Mouse (Mus musculus) lung, adult 2 months (tissue): ENCODE data around the gene S100a13.
A peak's percentile ranks its signal among the peaks of the same experiment; 100 is the strongest.

Experiments used
- CTCF ChIP-seq: fragments of 200-500 bp; IDR thresholded peaks from 2 replicates; pipeline ENCODE4 v1.5.1; 2011; ENCODE audit warnings: mild to moderate bottlenecking, low read length, control low read depth; ENCODE audit not compliant: insufficient read depth
- POLR2A ChIP-seq: fragments of 200-500 bp; IDR thresholded peaks from 2 replicates; pipeline ENCODE4 v1.6.1; 2011; ENCODE audit warnings: low read depth, mild to moderate bottlenecking, control low read depth, low read length, borderline replicate concordance; ENCODE audit errors: extremely low read depth

GRCm38 (mm10) chr3:90508950-90509746 is 5.1 kb upstream of the S100a13 start, which contains the start of gene Chtop:
- TF ChIP-seq POLR2A (peak; percentile 61; the same call in 1 of the 2 replicates), CTCF (no peak)
